Mouse (Mus musculus) layer of hippocampus, adult 2 months (tissue): ENCODE measurements at regions not wholly inside any gene's neighbourhood (a gene's known extent, or its start where the extent isn't known, plus 50 kb on each side); places are given as distances from the start of the nearest gene placed in this dataset.

Experiments
- DNase-seq, 2 experiments: peaks; one replicate each; pipeline ENCODE4 v3.0.0; 2022; ENCODE audit warnings: low spot score in 2 of 2
- H3K27ac ChIP-seq: fragments of 200-600 bp; 2 replicates; pipeline ENCODE4 v1.8.1; 2022
- H3K4me3 ChIP-seq: fragments of 200-600 bp; 2 replicates; pipeline ENCODE4 v1.8.1; 2022; ENCODE audit warnings: mild to moderate bottlenecking
- CTCF ChIP-seq: fragments of 200-600 bp; conservative IDR thresholded peaks from 2 replicates; pipeline ENCODE4 v1.8.1; 2022; ENCODE audit warnings: antibody characterized with exemption, mild to moderate bottlenecking, moderate library complexity

DNA sequence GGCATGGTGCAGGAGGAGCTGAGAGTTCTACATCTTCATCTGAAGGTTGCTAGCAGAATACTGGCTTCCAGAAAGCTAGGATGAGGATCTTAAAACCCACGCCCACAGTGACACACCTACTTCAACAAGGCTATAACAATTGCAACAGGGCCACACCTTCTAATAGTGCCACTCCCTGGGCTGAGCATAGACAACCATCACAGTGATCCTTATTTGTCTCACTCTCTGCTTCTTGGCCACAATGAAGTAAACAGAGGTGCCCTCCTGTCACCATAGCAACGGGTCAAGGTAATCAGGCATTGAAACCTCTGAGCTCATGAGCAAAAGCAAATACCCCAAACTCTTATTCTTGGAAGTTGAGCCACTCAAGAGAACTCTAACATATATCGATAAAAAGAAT lies 82.3 kb upstream of the Mylip start:
- TF ChIP-seq CTCF, result no peak
- no peak overlapping the region for H3K4me3 ChIP-seq
- no peak overlapping the region for H3K27ac ChIP-seq
- DNase-seq, result no peak

DNA sequence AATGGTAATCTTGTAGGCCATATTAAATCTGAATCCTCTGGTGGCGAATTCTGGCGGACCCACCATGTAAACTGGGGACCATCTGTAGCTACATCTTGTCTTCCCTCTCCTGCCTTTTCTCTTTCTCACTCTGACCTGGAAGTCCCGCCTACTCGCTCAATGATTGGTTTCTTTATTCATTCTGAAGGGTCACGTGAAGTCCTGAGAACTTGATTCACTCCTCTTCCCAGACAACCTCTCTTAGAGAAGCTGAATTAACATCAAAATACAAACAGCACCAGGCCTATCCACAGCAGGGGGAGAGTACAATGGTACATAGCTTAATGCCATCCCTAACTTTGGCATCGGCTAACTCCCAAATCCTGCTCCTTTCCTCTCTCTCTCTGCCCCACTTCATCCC lies 69.9 kb upstream of the Mylip start:
- no peak for TF ChIP-seq CTCF
- DNase-seq, result no peak
- H3K4me3 ChIP-seq, result no peak overlapping the region
- no peak overlapping the region for H3K27ac ChIP-seq

DNA sequence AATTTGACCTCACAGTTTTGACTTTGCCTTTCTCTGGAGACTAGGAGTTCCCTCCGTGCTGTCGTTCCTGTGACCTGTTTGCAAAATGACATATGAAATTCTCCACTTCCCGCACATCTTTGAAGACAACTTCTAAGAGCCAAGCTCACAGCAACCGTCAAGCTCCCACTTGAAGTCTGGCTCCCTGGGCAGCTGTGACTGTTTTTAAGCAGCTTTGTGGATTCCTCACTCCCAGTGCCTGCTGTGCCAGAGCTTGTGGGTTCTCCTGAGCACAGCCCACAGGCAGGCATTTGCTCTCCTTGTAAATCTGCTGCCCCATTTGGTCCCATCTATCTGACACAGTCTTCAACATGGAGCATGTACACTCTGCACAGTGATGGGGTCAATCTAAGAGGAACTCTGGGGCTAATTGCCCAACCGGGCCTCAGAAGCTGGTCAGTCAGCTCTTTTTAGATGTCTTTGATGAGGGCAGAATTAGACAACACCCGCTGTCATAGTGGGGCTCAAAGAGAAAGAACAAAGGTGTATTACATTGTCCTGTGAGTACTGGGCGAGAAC lies 63.7 kb upstream of the Mylip start:
- no peak for DNase-seq
- no peak for TF ChIP-seq CTCF
- Histone ChIP-seq H3K27ac (no peak overlapping the region), H3K4me3 (no peak overlapping the region)

DNA sequence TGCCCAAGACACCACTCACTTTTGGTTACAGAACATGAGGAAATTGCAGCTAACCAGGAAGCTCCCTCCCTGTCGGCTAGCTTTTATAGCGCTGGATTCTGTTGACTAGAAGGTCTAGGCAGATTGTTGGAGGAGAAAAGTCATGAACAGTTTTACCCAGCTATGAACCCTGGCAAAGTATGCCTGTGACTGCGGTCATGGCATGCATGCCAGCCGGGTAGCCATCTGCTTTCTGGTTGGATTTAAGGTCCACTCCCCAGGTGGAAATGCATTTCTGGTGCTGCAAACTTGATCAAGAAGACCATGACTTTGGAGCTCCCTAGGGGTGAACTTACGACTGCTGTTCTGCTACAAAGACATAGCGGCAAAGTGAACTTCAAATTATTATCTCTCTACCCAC lies 62.8 kb upstream of the Mylip start:
- Histone ChIP-seq H3K4me3 (no peak overlapping the region), H3K27ac (no peak overlapping the region)
- no peak for DNase-seq
- no peak for TF ChIP-seq CTCF

DNA sequence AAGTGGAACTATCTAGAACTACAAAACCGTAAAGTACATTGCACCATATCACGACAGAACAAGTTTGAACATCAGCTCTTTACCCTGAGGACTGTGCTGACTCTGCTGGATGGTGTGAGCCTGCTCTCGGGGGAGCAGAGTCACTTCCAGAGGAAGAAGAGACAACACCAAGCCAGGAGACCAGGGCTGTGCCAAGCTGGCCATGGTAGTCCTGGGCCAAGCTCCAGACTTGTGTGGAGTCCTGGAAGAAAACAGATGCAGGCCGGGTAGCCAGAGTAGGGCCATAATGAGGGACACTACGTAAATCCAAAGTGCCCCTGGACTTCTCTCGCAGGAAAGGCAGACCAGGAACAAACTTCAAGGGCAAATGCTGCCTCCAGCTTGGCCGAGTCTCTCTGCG lies 59.0 kb upstream of the Mylip start:
- no peak for TF ChIP-seq CTCF
- Histone ChIP-seq H3K27ac (no peak overlapping the region), H3K4me3 (no peak overlapping the region)
- no peak for DNase-seq

DNA sequence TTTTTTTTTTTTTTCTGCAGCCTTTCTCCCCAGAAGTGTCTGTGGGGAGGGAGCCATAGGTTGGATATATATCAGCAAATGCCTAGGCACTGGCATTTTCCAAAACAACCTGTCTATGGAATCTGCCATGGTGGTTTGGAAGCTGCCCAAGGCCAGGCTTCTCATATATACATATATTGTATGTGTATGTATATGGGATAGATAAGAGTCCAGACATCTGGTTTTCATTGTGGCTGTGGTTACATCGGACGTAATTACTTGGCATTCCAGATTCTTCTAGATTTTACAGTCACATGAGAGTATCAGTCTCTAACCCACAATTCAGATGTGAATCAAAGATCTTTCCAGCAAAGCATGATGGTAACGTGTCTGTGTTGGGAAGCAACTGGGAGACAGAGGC lies 57.5 kb upstream of the Mylip start:
- no peak for TF ChIP-seq CTCF
- no peak overlapping the region for H3K4me3 ChIP-seq
- H3K27ac ChIP-seq, result no peak overlapping the region
- DNase-seq, result no peak

DNA sequence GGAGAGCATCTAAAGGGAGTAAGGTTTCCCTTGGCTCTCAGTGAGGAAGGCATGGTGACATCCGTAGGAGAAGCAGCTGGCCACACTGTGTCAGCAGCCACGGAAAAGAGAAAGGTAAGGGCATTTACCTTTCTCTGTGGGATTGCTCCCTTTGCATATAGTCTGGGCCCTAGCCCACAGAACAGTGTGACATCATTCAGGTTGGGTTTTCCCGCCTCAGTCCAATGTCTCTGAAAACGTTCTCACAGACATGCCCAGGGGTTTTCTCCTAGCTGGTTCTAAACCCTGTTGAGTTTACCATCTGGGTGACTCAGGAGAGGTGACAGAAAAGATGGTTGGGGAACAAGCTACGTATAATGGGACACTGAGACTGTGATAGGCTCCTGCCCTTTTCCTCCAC lies 55.9 kb upstream of the Mylip start:
- Histone ChIP-seq H3K4me3 (no peak overlapping the region), H3K27ac (no peak overlapping the region)
- DNase-seq, result no peak
- TF ChIP-seq CTCF, result no peak
